Mouse (Mus musculus) retina, embryonic 14.5 days (tissue): ENCODE data around the gene Bcl6.

ENCODE experiments used
- DNase-seq: peaks from one replicate; pipeline ENCODE4 v3.0.0-alpha.2; 2015; ENCODE audit warnings: low spot score

Gene Bcl6

GRCm38 (mm10) chr16:23988466-23989208 lies at the start of gene Bcl6, which contains the start of gene Gm37419:
Bcl6 (minus strand) TSS chr16:23988852.
Gm37419 (plus strand) TSS chr16:23988482.
- peak; percentile 89 for DNase-seq

GRCm38 (mm10) chr16:24036398-24036797 lies 47.7 kb upstream of the Bcl6 start:
- no peak for DNase-seq

- DNase-seq = no peak
These were observed 47.1 kb upstream of the Bcl6 start for GRCm38 (mm10) chr16:24035767-24036166.

- DNase-seq = no peak
These were observed 45.8 kb upstream of the Bcl6 start for GRCm38 (mm10) chr16:24034450-24034849.

- no peak for DNase-seq
These were observed 44.6 kb upstream of the Bcl6 start for GRCm38 (mm10) chr16:24033259-24033658.

GRCm38 (mm10) chr16:24029965-24030672 lies 41.5 kb upstream of the Bcl6 start:
- no peak for DNase-seq

GRCm38 (mm10) chr16:24025442-24025841 lies 36.8 kb upstream of the Bcl6 start:
- no peak for DNase-seq

GRCm38 (mm10) chr16:24022605-24023004 lies 34.0 kb upstream of the Bcl6 start:
- DNase-seq = no peak

- DNase-seq = no peak
These were observed 33.1 kb upstream of the Bcl6 start for GRCm38 (mm10) chr16:24021722-24022121.

GRCm38 (mm10) chr16:24016742-24017141 lies 28.1 kb upstream of the Bcl6 start:
- no peak for DNase-seq

- DNase-seq = no peak
These were observed 27.6 kb upstream of the Bcl6 start for GRCm38 (mm10) chr16:24016273-24016672.

- no peak for DNase-seq
These were observed 25.7 kb upstream of the Bcl6 start for GRCm38 (mm10) chr16:24014378-24014777.

GRCm38 (mm10) chr16:24012066-24012465 lies 23.4 kb upstream of the Bcl6 start:
- no peak for DNase-seq

GRCm38 (mm10) chr16:24011306-24011705 lies 22.7 kb upstream of the Bcl6 start:
- no peak for DNase-seq

GRCm38 (mm10) chr16:24009891-24010290 lies 21.2 kb upstream of the Bcl6 start:
- no peak for DNase-seq

GRCm38 (mm10) chr16:24005928-24006327 lies 17.3 kb upstream of the Bcl6 start:
- no peak for DNase-seq

GRCm38 (mm10) chr16:23997912-23998311 lies 9.3 kb upstream of the Bcl6 start:
- DNase-seq = no peak

GRCm38 (mm10) chr16:23997228-23997627 lies 8.6 kb upstream of the Bcl6 start:
- no peak for DNase-seq

- DNase-seq = no peak
These were observed 7.7 kb upstream of the Bcl6 start for GRCm38 (mm10) chr16:23996342-23996741.

GRCm38 (mm10) chr16:23993351-23994321 lies 5.0 kb upstream of the Bcl6 start:
- no peak for DNase-seq

GRCm38 (mm10) chr16:23991846-23992580 lies 3.4 kb upstream of the Bcl6 start:
- no peak for DNase-seq

GRCm38 (mm10) chr16:23991170-23991569 lies 2.5 kb upstream of the Bcl6 start:
- peak; percentile 88 for DNase-seq
